Mouse (Mus musculus): ENCODE measurements at regions not wholly inside any gene's neighbourhood (a gene's known extent, or its start where the extent isn't known, plus 50 kb on each side); places are given as distances from the start of the nearest gene placed in this dataset.
A peak's percentile ranks its signal among the peaks of the same experiment; 100 is the strongest.

DNA sequence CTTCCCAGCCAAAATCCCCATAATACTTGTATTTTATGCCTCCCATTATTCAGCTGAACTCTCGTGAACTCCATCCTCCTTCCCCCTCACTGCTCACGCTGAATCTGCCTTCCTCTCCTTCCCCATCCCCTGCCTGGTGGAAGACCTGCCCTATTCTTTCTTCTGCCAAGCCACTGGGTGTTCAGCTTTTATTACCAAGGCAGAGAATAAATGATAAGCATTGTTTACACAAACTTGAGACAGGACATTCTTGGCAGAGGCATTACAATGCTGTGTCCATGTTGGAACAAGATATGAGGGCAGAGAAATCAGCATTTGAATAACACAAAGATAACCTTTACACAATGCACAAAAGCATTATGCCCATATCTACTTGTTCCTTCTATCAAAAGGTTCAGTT, 80.2 kb downstream of the Dhrs2 start:
- peak; percentile 5 to 7 for DNase-seq (ENCODE audit: low spot score in 2 of 2)

DNA sequence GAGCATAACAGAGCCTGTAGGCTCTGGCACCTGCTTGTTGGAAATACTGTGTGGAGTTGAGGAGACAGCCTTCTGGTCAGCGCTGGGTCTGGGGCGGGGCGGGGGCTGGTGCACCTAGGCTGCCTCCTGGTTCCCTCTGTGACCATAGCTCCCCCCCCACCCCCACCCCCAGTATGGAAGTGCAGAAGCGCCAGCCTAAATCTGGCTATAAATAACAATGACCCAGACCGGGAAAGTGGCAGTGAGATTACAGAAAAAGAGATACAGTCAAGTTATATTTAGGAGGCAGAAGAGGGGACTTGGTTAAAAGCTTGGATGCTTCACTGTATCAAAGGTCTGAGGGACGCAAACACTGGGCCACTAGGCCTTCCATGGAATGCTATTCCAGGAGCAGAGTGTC, 91.8 kb downstream of the Dhrs2 start:
- peak in 1 of 2 experiments; percentile 4 for DNase-seq (ENCODE audit: low spot score in 2 of 2)

DNA sequence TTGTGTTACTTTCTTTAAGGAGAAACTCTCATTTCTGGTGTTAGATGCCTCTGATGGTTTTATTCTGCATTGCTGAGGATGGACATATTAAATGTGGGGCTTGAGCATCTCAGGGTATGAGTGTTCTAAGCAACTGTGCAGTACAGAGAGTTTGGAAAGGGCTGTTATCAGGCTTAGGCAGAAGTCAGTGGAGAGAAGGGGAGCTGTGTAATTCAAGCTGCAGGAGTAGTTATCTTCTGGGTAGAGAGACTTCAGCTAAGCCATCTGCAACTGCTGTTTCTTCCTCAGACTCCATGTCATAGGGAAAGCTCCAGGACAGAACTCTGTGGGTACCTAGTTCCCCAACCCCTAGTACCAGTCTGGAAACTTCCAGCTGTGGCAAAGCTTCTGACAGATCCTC, 102.1 kb downstream of the Dhrs2 start:
- no peak for DNase-seq (ENCODE audit: low spot score in 2 of 2)

DNA sequence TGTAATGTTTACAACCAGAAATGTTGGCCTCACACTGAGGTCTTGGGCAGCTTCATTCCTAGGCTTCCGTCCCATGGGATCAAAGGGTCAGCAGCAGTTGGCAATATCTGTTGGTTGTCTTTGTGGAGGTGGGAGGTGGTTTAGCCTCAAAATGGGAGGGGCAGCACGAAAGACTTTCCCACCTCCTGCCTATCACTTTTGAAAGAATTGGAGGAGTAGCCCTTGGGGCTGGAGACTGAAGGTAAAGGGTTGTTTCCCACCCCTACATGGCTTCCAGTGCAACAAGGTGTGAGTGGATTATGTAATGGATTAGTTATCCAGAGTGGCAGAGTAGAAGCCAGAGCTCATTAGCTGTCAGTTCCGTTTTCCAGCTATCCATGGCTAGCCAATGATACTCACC, 102.5 kb downstream of the Dhrs2 start:
- no peak for DNase-seq (ENCODE audit: low spot score in 2 of 2)

DNA sequence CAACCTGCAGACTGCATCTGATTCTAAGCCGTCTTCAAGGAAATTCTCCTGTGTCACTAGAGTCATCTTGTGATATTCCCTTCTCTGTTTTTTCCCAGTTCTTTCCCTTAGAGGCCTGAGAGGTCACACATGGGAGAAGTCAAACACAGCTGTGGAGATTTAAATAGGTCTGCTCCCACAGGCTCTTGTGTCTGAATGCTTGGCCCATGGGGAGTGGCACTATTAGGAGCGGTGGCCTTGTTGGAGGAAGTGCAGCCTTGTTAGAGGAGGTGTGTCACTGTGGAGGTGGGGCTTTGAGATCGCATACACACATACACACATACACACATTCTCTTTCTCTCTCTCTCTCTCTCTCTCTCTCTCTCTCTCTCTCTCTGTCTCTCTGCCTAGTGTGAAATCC, 112.0 kb downstream of the Dhrs2 start:
- no peak for DNase-seq (ENCODE audit: low spot score in 2 of 2)

DNA sequence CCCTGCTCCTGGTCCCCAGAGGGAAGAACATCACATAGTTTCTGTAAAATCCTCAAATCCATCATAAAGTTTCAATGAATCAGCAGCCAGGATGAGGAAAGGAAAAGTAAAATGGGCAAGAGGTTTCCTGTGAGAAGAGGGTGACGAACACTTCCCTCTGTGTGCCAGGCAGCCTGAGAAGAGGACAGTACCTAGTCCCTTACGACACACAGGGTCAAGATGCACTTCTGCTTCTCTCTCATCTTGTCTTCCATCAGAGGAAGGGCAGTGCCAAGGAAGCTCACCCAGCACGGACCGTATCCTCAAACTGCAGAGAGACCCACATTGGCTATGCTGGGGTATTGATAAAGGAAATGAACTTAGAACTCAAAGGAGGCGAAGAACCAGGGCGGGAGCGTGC, 112.5 kb downstream of the Dhrs2 start:
- DNase-seq (ENCODE audit: low spot score in 2 of 2): no peak

DNA sequence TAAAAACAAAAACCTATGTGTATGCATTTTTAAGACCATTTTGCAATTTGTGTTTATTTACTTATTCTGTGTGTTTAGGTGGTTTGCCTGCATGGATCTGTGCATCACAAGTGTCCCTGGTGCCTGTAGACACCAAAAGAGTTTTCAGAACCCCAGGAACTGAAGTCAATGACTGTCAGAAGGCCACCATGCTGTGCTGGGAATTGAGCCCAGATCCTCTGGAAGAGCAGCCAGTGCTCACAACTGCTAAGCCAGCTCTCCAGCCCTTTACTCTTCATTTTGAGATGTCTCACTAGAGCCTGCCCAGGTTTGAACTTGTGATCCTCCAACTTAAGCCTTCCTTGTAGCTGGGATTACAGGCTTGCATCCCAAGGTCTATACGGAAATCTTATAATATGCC, 113.8 kb downstream of the Dhrs2 start:
- DNase-seq (ENCODE audit: low spot score in 2 of 2): no peak

DNA sequence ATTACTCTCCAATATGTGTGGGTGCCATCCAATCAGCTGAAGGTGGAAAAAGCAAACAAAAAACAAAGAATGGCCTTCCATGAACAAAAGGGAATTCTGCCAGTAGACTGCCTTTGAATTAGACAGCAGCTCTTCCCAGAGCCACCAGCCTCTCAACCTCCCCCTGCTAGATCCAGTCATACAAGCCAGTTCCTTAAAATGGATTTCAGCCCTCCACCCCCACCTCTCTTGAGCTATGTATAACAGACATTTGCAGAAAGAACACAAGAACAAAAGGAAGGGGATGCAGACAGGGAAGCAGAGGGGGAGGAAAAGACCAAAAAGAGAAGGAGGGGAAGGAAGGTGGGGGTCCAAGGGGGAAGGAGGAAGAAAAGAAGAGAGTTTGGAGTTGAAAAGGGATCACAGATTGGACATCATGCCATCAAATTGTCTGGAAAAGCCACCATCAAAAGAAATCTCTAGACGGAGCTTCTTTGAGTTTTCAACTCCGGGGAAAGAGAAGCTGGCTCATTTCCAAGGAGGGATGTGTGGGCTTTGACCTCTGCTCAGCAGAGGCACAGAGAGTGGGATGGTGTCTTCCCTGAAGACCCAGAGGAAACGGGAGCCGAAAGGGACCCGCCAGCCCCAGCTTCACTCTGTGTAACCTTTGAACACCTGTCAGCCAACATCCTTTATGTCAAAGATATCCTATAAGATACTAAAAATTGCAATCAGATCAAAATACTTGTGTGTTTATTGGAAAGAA, 114.8 kb downstream of the Dhrs2 start:
- DNase-seq (ENCODE audit: low spot score in 2 of 2): no peak

DNA sequence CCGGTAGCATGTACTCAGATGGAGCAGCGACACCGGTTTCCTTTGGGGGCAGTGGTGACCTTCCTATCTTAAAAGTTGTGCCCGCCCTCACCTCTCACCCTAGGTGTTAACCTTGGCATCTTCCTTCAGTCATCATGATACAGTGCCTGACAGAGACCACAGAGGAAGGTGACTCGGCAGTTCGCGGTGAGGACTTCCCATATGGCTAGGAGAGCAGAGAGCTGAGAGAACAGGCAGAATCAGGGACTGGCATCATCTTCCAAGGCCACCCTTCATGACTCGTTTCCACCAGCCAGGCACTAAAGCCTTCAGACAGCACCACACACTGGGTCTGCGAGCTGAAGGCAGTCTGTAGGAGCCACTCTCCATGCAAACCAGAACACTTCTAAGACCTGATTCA, 116.2 kb downstream of the Dhrs2 start:
- no peak for DNase-seq (ENCODE audit: low spot score in 2 of 2)

DNA sequence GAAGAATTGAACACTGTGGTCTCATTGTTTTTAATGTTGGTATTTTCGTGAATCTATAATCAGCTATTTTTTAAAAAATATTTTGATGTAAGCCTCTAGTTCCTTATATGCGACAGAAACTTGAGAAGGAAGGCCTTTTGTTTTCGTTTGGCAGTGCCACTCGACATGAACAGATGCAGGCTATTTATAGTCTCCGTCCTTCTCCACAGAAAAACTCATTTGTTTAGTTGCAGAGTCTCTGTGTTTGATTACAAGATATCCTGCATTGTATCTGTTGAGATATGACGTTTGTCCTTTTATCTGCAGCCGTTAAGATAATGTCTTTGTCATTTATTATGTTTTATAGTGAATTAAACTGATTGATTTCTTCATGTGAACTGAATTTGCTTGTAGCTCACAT, 116.7 kb downstream of the Dhrs2 start:
- DNase-seq (ENCODE audit: low spot score in 2 of 2): no peak

DNA sequence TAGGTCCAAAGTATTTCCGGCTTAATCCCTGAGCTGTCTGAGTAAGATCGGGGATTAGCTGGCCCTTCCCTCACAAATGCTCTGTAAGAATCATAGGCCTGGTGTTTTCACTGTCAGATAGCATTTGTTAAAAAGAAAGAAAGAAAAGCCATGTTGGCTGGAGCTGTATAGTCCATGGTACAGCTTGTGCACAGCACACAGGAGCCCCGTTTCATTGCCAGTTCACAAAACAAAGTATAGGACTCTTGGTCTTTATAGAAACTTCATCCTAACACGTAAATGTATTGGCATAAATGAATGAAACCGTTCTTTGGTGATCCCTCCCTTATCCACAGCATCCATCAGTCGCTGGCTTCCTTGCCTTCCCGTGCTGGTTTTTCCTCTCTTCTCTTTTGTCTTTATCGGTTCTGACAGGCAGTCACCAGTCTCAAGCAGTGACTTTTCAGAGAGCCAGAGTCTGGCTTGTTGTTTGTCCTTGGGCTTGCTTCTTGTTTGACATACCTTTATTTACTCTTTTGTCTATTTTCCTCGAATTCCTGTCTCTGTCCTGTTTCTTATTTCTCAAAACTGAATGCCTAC, 117.3 kb downstream of the Dhrs2 start:
- DNase-seq (ENCODE audit: low spot score in 2 of 2): no peak

DNA sequence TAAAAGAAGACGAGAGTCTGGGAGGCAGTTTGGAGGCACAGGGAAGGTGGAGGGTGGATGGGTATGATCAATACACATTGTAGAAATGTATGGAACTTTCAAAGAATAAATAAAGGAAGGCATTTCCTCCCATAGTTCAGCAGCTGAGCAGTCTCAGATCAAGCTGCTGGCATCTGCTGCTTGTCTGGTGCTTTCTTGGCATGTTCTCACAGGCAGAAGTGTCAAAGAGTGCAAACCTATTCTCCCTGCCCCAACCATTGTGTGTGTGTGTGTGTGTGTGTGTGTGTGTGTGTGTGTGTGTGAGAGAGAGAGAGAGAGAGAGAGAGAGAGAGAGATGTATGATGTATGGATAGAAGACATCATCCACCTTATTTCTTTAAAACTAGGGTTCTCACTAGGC, 121.5 kb downstream of the Dhrs2 start:
- DNase-seq (ENCODE audit: low spot score in 2 of 2): no peak

DNA sequence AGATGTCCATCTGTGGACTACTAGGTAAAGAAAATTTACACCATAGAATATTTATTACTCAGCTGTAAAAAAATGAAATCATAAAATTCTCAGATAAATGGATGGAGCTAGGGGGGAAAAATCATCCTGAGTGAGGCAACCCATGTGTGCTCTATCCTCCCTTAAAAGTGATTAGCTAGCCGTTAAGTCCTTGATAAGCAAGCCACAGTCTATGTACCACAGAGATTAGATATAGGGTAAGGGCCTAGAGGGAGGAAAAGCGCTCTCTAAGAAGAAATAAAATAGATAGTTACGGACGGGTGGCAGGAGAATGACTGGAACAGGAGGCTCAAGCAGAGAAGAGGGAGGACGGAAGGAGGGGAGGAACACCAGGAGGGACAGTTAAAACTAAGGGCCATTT, 122.1 kb downstream of the Dhrs2 start:
- no peak for DNase-seq (ENCODE audit: low spot score in 2 of 2)

DNA sequence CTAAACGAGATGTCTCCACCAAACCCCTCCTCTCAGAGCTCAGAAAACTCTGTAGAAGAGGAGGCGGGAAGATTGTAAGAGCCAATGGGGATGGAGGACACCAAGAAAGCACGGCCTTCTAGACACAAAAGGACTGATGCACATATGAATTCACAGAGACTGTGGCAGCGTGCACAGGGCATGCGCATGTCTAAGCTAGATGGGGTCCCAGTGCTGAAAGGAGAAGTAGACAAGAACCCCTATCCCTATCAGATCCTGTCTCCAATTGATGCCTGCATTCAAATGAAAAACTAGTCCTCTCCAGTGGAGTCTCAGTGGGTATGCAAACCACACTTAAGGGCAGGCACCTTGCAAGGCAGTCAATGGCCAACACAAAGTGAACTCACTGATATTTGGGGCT, 123.3 kb downstream of the Dhrs2 start:
- no peak for DNase-seq (ENCODE audit: low spot score in 2 of 2)

DNA sequence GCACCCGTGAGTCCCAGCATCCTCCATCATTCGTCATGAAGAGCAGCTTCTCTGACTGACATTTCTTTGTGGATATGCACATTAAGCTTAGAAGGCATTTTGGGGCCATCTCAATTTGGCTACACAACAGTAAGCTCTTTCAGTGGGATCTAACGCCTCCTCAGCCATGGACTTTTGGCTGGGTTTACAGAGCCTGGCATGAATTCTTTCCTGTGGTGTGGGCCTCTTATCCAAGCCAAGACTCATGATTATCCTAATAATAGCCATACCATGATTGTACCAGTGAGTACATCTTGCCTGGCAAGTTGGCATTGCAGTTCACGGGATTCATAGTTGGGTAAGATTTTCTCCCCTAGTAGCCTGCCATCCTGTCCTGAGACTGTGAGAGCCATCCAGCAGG, 126.3 kb downstream of the Dhrs2 start:
- peak; percentile 37 to 56 for DNase-seq (ENCODE audit: low spot score in 2 of 2)

DNA sequence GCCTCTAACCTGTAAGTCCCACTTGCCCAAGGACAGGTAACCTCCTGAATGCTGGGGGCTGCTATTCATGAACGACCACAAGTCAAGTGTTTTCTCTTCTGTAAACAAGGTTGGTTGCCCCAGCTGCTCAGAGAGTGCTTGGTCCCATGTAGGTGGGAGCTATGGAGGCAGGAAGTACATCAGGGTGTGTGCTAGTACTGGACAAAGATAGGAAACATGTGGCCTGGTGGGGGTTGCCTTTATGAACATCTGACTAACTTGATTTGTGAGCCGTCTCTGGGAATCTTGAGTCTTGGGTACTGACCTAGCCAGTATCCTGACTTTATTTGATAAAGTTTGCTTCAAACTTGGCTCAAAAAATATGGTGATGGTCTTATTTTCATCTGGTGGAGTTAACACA, 121.3 kb upstream of the Dhrs4 start:
- peak in 1 of 2 experiments; percentile 16 for DNase-seq (ENCODE audit: low spot score in 2 of 2)

DNA sequence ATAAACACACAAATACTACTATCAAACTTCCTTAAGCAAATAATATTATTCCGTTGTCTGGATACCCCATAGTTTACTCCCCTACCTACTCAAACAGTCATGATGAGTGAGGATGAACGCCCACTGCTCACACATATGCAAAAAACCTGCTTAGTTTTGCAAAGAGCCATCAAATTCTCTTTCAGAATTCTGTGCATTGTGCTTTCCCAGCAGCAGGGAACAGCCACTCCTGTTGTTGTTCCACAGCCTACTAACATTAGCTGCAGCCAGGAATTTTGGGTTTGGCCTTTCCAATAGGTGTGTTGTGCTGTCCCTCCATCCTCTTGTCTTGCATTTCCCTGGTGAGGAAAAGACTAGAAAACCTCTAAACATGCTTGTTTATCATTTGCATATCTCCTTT, 120.1 kb upstream of the Dhrs4 start:
- no peak for DNase-seq (ENCODE audit: low spot score in 2 of 2)

DNA sequence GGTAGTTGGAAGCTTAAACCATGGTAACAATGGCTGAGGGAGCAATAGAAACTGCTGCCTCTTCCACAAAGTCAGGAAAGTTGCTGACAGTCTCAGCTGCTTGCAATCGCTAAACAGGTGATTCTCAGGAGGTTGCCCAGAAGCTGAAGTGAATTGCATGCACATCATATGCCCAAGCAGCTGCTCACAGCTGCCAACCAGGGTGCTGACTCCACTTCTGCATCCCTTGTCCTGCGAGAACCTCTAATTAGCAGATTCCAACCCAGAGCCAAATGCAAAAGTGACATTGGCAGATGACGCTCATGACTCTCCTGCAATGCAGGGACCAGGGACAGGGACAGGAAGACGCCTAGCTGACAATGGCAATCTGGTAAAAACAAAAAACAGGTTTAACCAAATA, 116.2 kb upstream of the Dhrs4 start:
- no peak for DNase-seq (ENCODE audit: low spot score in 2 of 2)

DNA sequence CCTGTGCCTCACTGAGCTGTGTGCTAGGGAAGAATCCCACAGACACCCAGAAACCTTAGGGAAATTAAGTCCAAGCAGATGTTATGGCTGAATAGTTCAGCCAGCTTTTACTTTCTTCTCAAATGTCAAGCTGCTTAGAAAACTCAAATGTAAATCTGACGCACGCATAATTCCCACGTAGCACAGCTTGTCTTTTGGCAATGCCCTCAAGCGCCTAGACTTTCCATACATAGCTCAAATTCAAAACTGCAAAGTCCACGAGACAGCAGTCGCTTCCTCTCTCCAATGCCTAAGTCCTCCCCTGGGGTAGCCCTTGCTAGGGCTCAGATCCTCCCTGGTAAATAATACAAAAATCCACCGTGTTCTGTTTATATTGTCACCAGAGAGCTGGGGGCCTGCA, 115.8 kb upstream of the Dhrs4 start:
- DNase-seq (ENCODE audit: low spot score in 2 of 2): no peak

DNA sequence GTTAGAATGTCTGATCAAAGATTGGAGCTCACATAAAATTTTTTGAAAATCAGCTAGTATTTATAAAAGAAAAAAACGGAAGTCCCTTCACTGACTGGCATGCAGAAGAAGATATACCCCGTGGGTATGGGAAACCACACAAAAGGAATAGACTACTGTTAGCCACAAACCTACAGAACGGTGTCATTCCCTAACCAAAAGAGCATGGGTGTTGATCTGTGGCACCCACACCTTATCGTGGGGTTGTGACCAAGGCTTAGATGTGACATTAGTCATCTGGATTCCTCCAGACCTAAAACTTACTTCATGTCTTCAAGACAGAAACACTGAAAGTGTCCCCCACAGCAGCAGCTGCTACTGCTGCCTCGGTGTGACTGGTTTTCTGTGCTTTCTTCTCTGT, 108.2 kb upstream of the Dhrs4 start:
- no peak for DNase-seq (ENCODE audit: low spot score in 2 of 2)

DNA sequence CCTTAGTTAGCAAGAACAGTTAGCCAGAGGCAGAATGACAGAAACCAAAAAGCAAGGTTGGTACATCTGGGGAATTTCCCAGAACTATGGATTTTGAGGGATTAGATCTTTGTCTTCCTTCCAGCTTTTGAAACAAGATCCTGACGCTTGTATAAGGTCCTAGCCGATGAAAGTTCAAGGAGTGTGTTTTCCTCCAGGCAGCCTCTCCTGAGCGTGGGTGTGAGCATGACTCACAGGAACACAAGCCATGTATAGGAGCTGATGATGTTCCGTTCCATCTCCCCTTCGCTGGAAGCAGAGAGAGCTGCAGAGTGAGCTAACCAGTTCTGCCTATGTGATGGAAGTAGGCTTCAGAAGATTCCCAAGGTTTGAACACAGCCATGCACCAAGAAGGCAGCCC, 105.6 kb upstream of the Dhrs4 start:
- no peak for DNase-seq (ENCODE audit: low spot score in 2 of 2)

DNA sequence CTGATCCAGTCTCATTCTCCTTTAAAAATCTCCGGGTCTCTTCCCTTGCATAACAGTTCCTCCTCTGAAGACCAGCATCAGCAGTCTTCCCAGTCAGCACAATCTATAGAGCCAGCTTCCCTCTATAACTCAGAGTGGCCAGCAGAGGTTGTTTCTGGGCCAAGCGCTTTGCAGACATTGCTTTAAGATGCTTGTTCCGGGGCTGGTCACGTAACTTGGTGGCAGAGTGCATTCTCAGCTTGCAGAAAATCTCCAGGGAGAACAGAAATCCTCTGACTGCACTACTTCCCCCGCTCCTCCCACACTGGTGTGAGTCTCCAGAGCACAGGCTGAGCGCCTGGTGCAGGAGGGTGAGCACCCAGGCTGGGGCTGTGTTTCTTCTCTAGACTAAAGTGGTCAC, 91.8 kb upstream of the Dhrs4 start:
- DNase-seq (ENCODE audit: low spot score in 2 of 2): peak; percentile 11 to 29

DNA sequence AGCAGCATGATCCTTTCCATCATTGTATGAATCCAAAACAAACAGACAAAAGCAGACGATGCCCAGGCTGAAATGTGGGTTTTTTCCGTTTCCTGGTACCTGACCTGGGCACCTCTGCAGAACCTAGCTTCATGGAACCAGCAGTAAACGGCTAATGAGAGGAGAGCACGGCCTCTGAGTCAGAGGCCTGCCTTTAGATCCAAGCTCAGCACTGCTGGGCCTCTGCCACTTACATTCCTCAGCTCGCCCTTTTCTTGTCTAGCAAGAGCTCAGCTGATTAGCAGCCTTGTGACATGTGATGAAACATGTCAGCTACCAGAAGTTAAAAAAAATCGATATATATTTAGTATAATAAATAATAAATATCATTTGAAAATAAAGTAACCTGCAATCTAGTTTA, 91.2 kb upstream of the Dhrs4 start:
- DNase-seq (ENCODE audit: low spot score in 2 of 2): peak; percentile 14 to 33

DNA sequence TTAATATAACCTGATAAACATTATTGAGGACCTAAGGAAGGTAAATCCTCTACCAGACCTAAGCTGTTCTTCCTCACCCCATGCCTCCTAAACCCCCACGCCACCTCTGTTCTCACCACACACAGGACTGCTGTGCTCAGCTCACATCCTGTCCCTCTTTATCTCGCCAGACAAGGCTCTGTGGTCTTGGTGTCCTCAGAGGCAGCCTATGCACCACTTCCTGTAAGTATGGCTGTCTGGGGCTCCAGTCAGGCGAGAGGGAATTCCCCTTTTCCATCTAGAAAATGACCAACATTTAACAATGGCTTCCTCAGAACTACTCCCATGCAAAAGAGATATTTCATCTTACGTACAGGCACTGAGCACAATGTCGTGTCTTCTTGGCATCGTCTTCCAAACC, 86.2 kb upstream of the Dhrs4 start:
- no peak for DNase-seq (ENCODE audit: low spot score in 2 of 2)
